Mouse (Mus musculus): ENCODE data around the gene Ptprr.

DNA sequence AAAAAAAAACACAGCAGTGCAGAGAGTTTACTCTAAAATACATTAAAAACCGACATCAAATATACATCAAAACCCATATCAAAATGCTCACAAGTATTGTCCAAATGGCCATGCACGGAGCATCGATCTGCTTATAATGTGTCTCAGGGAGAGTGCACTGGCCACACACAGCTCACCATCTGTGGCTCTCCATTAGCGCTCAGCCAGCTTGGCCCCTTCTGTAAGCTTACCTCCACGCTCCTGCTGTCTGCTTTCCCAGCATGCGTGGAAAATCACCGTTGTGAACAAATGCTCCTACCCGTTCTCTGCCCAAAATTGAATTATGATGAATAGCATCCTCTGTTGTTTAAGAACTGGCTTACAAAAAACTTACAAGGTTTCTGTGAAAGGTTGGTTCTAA is 16.2 kb upstream of the Ptprr start:
- TF ChIP-seq POLR2A (IDR thresholded peaks at IDR 0.05; ENCODE audit: extremely low read depth, insufficient read depth, low read length) (no peak), CTCF (IDR thresholded peaks at IDR 0.05; ENCODE audit: extremely low read depth, insufficient read depth, low read length) (no peak)

Measured in cortical plate, adult 2 months (tissue).